Mouse (Mus musculus): ENCODE measurements around the gene Cdkn1c. TPM values are rescaled to one million over a fixed set of nuclear protein-coding genes. Genes with fewer than 3 reads are reported as not detected.
A peak's percentile ranks its signal among the peaks of the same experiment; 100 is the strongest.

Gene Cdkn1c
- total and polyA plus RNA-seq, 3 experiments = not detected

DNA sequence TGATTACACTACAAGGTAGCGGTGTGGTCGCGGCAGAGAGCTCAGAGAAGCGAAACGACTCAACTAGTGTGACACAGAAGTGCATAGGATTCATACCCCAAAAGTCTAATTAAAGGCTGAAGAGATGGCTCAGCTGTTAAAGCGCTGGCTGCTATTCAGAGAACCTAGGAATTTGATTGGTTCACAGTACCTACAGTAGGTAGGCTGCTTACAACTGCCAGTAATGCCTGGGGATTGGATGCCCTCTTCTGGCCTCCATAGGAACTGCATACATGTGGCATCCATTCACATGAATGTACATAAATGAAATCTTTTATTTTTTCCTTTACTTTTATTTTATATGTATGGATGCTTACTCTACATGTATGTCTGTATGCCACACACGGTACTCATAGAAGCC, 45.8 kb upstream of the Cdkn1c start:
- Histone ChIP-seq H3K27ac (ENCODE audit: insufficient read depth, low read depth) (no peak overlapping the region), H3K9ac (ENCODE audit: insufficient read depth, low read depth) (no peak overlapping the region), H3K4me2 (ENCODE audit: insufficient read depth, low read depth, poor library complexity, severe bottlenecking) (no peak overlapping the region), H3K4me3 (replicated peaks in 1 of 3; ENCODE audit: low read depth in 2 of 3, low read length in 2 of 3, poor library complexity in 1 of 3) (no peak overlapping the region), H3K9me3 (replicated peaks; ENCODE audit: low read length) (peaks cover 11% of the 10 kb centered on the region), H3K4me1 (ENCODE audit: control insufficient read depth in 1 of 2, insufficient read depth in 2 of 2) (no peaks in the 10 kb centered on the region), H3K79me2 (replicated peaks; ENCODE audit: control insufficient read depth, extremely low read depth, insufficient read depth, poor library complexity, severe bottlenecking) (no peaks in the 10 kb centered on the region), H3K27me3 (replicated peaks) (peaks cover 22% of the 10 kb centered on the region), H3K36me3 (replicated peaks in 1 of 2; ENCODE audit: control insufficient read depth in 1 of 2, insufficient read depth in 1 of 2, low read length in 1 of 2) (no peaks in the 10 kb centered on the region)
- peak; percentile 58 for DNase-seq (ENCODE audit: extremely low read depth)
- peak; percentile 76 to 81 for TF ChIP-seq CTCF (conservative IDR thresholded peaks at IDR 0.05 in 1 of 2, IDR thresholded peaks at IDR 0.05 in 1 of 2; ENCODE audit: low read depth in 2 of 2, low read length in 2 of 2)
- peak; percentile 44 for TF ChIP-seq SMC3 (IDR thresholded peaks at IDR 0.05; ENCODE audit: low read depth, low read length)
- peak; percentile 77 for TF ChIP-seq RAD21 (IDR thresholded peaks at IDR 0.05; ENCODE audit: low read depth, low read length)
- TF ChIP-seq ELF1 (IDR thresholded peaks at IDR 0.05; ENCODE audit: low read depth, low read length) = no peak
- in situ Hi-C loops (cut with MboI; ENCODE audit: low pct_ligation_motif_present, low pct_unique_long_range_greater_than_20kb, low sequenced_read_pairs) = no loop called here
- dilution Hi-C loops (cut with MboI; ENCODE audit: extremely low pct_ligation_motif_present, extremely low pct_unique_long_range_greater_than_20kb, low sequenced_read_pairs) = no loop called here

DNA sequence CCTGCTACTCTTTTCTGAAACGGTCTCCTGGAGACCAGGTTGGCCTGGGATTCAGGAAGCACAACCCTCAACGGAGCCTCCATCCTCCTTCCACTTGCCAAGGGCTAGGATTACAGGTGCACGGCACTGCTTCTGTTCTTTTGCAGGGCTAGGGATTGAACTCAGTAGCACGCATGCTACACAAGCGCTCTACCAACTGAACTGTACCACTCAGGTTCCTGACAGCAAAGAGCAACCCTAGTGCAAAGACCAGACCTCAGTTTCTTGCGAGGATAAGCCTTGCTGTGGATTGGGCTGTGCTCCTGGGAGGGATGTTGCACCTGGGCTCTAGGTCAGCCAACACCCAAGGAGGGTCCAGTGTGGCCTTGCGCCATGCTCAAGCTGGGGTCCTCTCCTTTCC, 45.4 kb upstream of the Cdkn1c start:
- dilution Hi-C loops (cut with MboI; ENCODE audit: extremely low pct_ligation_motif_present, extremely low pct_unique_long_range_greater_than_20kb, low sequenced_read_pairs) (no loop called here), in situ Hi-C loops (cut with MboI; ENCODE audit: low pct_ligation_motif_present, low pct_unique_long_range_greater_than_20kb, low sequenced_read_pairs) (no loop called here)
- Histone ChIP-seq H3K79me2 (replicated peaks; ENCODE audit: control insufficient read depth, extremely low read depth, insufficient read depth, poor library complexity, severe bottlenecking) (no peaks in the 10 kb centered on the region), H3K4me2 (ENCODE audit: insufficient read depth, low read depth, poor library complexity, severe bottlenecking) (no peak overlapping the region), H3K4me3 (replicated peaks in 1 of 3; ENCODE audit: low read depth in 2 of 3, low read length in 2 of 3, poor library complexity in 1 of 3) (no peak overlapping the region), H3K27me3 (replicated peaks) (peaks cover 24% of the 10 kb centered on the region), H3K9ac (ENCODE audit: insufficient read depth, low read depth) (no peak overlapping the region), H3K9me3 (replicated peaks; ENCODE audit: low read length) (peaks cover 11% of the 10 kb centered on the region), H3K36me3 (replicated peaks in 1 of 2; ENCODE audit: control insufficient read depth in 1 of 2, insufficient read depth in 1 of 2, low read length in 1 of 2) (no peaks in the 10 kb centered on the region), H3K27ac (ENCODE audit: insufficient read depth, low read depth) (no peak overlapping the region), H3K4me1 (ENCODE audit: control insufficient read depth in 1 of 2, insufficient read depth in 2 of 2) (no peaks in the 10 kb centered on the region)
- TF ChIP-seq ZKSCAN1 (IDR thresholded peaks at IDR 0.05; ENCODE audit: borderline replicate concordance, low read depth, low read length) (no peak), MAFK (IDR thresholded peaks at IDR 0.05; ENCODE audit: insufficient replicate concordance, low read length) (no peak), TBP (conservative IDR thresholded peaks at IDR 0.05; ENCODE audit: low read depth, low read length) (no peak), POLR2AphosphoS2 (IDR thresholded peaks at IDR 0.05; ENCODE audit: low read depth, low read length) (no peak), CHD2 (IDR thresholded peaks at IDR 0.05; ENCODE audit: low read length) (no peak), USF2 (conservative IDR thresholded peaks at IDR 0.05; ENCODE audit: low read depth, low read length) (no peak)
- no peak for DNase-seq (ENCODE audit: extremely low read depth)

- H3K4me3 ChIP-seq (replicated peaks in 1 of 3; ENCODE audit: low read depth in 2 of 3, low read length in 2 of 3, poor library complexity in 1 of 3) = no peak overlapping the region
- peaks cover 27% of the 10 kb centered on the region for H3K27me3 ChIP-seq (replicated peaks)
- H3K36me3 ChIP-seq (replicated peaks in 1 of 2; ENCODE audit: control insufficient read depth in 1 of 2, insufficient read depth in 1 of 2, low read length in 1 of 2) = no peaks in the 10 kb centered on the region
- no peaks in the 10 kb centered on the region for H3K79me2 ChIP-seq (replicated peaks; ENCODE audit: control insufficient read depth, extremely low read depth, insufficient read depth, poor library complexity, severe bottlenecking)
- H3K9ac ChIP-seq (ENCODE audit: insufficient read depth, low read depth) = no peak overlapping the region
- H3K4me1 ChIP-seq (ENCODE audit: control insufficient read depth in 1 of 2, insufficient read depth in 2 of 2) = no peaks in the 10 kb centered on the region
- no peak overlapping the region for H3K4me2 ChIP-seq (ENCODE audit: insufficient read depth, low read depth, poor library complexity, severe bottlenecking)
- in situ Hi-C loops (cut with MboI; ENCODE audit: low pct_ligation_motif_present, low pct_unique_long_range_greater_than_20kb, low sequenced_read_pairs) = no loop called here
- peak; percentile 63 for DNase-seq (ENCODE audit: extremely low read depth)
- dilution Hi-C loops (cut with MboI; ENCODE audit: extremely low pct_ligation_motif_present, extremely low pct_unique_long_range_greater_than_20kb, low sequenced_read_pairs) = no loop called here
- peaks cover 11% of the 10 kb centered on the region for H3K9me3 ChIP-seq (replicated peaks; ENCODE audit: low read length)
- H3K27ac ChIP-seq (ENCODE audit: insufficient read depth, low read depth) = no peak overlapping the region
- no peak for TF ChIP-seq ZKSCAN1 (IDR thresholded peaks at IDR 0.05; ENCODE audit: borderline replicate concordance, low read depth, low read length)
- no peak for TF ChIP-seq ELF1 (IDR thresholded peaks at IDR 0.05; ENCODE audit: low read depth, low read length)
- TF ChIP-seq GABPA (IDR thresholded peaks at IDR 0.05; ENCODE audit: insufficient replicate concordance, low read depth, low read length) = no peak
- no peak for TF ChIP-seq USF1 (IDR thresholded peaks at IDR 0.05; ENCODE audit: low read depth, low read length)
- TF ChIP-seq MYC (IDR thresholded peaks at IDR 0.05; ENCODE audit: low read depth, low read length) = peak; percentile 87; the same call in 1 of the 2 replicates
- no peak for TF ChIP-seq TCF12 (IDR thresholded peaks at IDR 0.05; ENCODE audit: low read depth, low read length)
- TF ChIP-seq MAFK (IDR thresholded peaks at IDR 0.05; ENCODE audit: insufficient replicate concordance, low read length) = no peak
- TF ChIP-seq CTCF (conservative IDR thresholded peaks at IDR 0.05 in 1 of 2, IDR thresholded peaks at IDR 0.05 in 1 of 2; ENCODE audit: low read depth in 2 of 2, low read length in 2 of 2) = peak in 1 of 2 experiments; percentile 76; a peak in 2 of 4 replicates
- TF ChIP-seq USF2 (conservative IDR thresholded peaks at IDR 0.05; ENCODE audit: low read depth, low read length) = no peak
- TF ChIP-seq NRF1 (IDR thresholded peaks at IDR 0.05; ENCODE audit: low read depth, low read length) = no peak
- no peak for TF ChIP-seq JUND (conservative IDR thresholded peaks at IDR 0.05; ENCODE audit: low read depth, low read length)
- no peak for TF ChIP-seq TBP (conservative IDR thresholded peaks at IDR 0.05; ENCODE audit: low read depth, low read length)
- no peak for TF ChIP-seq POLR2AphosphoS2 (IDR thresholded peaks at IDR 0.05; ENCODE audit: low read depth, low read length)
- TF ChIP-seq RCOR1 (conservative IDR thresholded peaks at IDR 0.05; ENCODE audit: low read depth, low read length) = no peak
- TF ChIP-seq CHD2 (IDR thresholded peaks at IDR 0.05; ENCODE audit: low read length) = no peak
- peak; percentile 41; the same call in 1 of the 2 replicates for TF ChIP-seq MAX (IDR thresholded peaks at IDR 0.05; ENCODE audit: low read length)
- peak; percentile 75; the same call in 1 of the 2 replicates for TF ChIP-seq MXI1 (IDR thresholded peaks at IDR 0.05; ENCODE audit: low read depth, low read length)
- no peak for TF ChIP-seq NELFE (IDR thresholded peaks at IDR 0.05; ENCODE audit: low read depth, low read length)
- TF ChIP-seq ETS1 (conservative IDR thresholded peaks at IDR 0.05; ENCODE audit: low read depth, low read length) = no peak
- TF ChIP-seq IRF4 (IDR thresholded peaks at IDR 0.05; ENCODE audit: low read depth, low read length) = no peak
- no peak for TF ChIP-seq EP300 (IDR thresholded peaks at IDR 0.05; ENCODE audit: low read length)
- TF ChIP-seq POLR2A (IDR thresholded peaks at IDR 0.05; ENCODE audit: low read depth, low read length) = no peak
- TF ChIP-seq KAT2A (IDR thresholded peaks at IDR 0.05; ENCODE audit: insufficient replicate concordance, low read length) = no peak
Observed at GRCm38 (mm10) chr7:143505823-143506222, 45.0 kb upstream of the Cdkn1c start.

Data from CH12.LX (cell line).